Mouse (Mus musculus) ES-Bruce4 (cell line): ENCODE measurements around the gene Ech1. TPM values are rescaled to one million over a fixed set of nuclear protein-coding genes. Genes with fewer than 3 reads are reported as not detected.

Source experiments
- H3K27ac ChIP-seq: 2 replicates; pipeline ENCODE4 v1.5.1; 2012; ENCODE audit warnings: low read length, inconsistent platforms; ENCODE audit not compliant: insufficient read depth
- H3K27me3 ChIP-seq: 2 replicates; pipeline ENCODE4 v1.6.1; 2012; ENCODE audit warnings: mild to moderate bottlenecking, low read length, inconsistent platforms; ENCODE audit not compliant: control insufficient read depth, poor library complexity, insufficient read depth, severe bottlenecking
- H3K36me3 ChIP-seq: 2 replicates; pipeline ENCODE4 v1.6.1; 2012; ENCODE audit warnings: inconsistent platforms, mild to moderate bottlenecking, low read length, moderate library complexity; ENCODE audit not compliant: control insufficient read depth, poor library complexity, insufficient read depth, severe bottlenecking
- H3K4me1 ChIP-seq: one replicate; pipeline ENCODE4 v1.8.1; 2011; ENCODE audit warnings: low read length; ENCODE audit not compliant: control insufficient read depth, insufficient read depth
- H3K4me3 ChIP-seq: 2 replicates; pipeline ENCODE4 v1.5.1; 2011; ENCODE audit warnings: low read depth, mild to moderate bottlenecking, low read length
- H3K9ac ChIP-seq: 2 replicates; pipeline ENCODE4 v1.6.1; 2012; ENCODE audit warnings: low read depth, mild to moderate bottlenecking, inconsistent platforms; ENCODE audit not compliant: poor library complexity, severe bottlenecking
- H3K9me3 ChIP-seq: replicated peaks from 2 replicates; pipeline ENCODE4 v1.6.1; 2012; ENCODE audit warnings: mild to moderate bottlenecking, low read length, inconsistent platforms; ENCODE audit not compliant: control insufficient read depth, poor library complexity, insufficient read depth, severe bottlenecking
- CTCF ChIP-seq: IDR thresholded peaks from one replicate; pipeline ENCODE4 v1.8.1; 2011; ENCODE audit warnings: low read depth, low read length
- EP300 ChIP-seq: IDR thresholded peaks from 2 replicates; pipeline ENCODE4 v1.6.1; 2011; ENCODE audit warnings: low read depth, low read length; ENCODE audit not compliant: insufficient read depth
- POLR2A ChIP-seq: IDR thresholded peaks from one replicate; pipeline ENCODE4 v1.8.1; 2011; ENCODE audit warnings: low read length; ENCODE audit not compliant: insufficient read depth
- polyA plus RNA-seq: library from polyadenylated mRNA; stranded (reverse); fragments of >200 nt; gene quantifications from 2 replicates; pipeline ENCODE4 v1.2.4, GENCODE M21; 2011; ENCODE audit warnings: low read depth; ENCODE audit not compliant: missing spikeins, insufficient read depth, insufficient read length

The Ech1 gene
- polyA plus RNA-seq, 1 experiment, result 41.3 TPM

DNA sequence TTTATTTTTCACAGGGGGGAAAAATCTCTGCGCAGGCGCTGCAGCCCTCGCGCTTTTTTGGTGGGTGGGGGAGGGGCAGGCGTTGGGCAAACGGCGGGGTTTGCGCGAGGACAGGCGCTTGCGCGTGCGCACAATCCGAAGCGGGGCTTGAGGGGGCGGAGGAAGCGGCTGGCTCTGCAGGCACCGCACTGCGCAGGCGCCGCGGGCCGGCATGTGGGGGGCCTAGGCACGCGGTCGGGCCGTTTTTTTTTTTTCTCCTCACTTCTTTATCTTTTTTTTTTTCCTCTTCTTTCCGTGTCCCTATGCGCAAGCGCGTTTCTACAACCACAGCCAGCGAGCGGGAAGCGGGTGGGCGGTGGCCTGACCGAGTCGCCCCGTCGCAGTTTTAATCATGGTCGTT lies 13.8 kb upstream of the Ech1 start:
- no peaks in the 10 kb centered on the region for H3K9me3 ChIP-seq
- peak overlapping the region; percentile 73 for H3K27ac ChIP-seq
- H3K9ac ChIP-seq, result peak overlapping the region; percentile 98
- no peak for TF ChIP-seq EP300
- peaks cover 45% of the 10 kb centered on the region for H3K36me3 ChIP-seq
- H3K27me3 ChIP-seq, result no peaks in the 10 kb centered on the region
- peak overlapping the region; percentile 90 for H3K4me3 ChIP-seq
- H3K4me1 ChIP-seq, result peaks cover 2% of the 10 kb centered on the region

DNA sequence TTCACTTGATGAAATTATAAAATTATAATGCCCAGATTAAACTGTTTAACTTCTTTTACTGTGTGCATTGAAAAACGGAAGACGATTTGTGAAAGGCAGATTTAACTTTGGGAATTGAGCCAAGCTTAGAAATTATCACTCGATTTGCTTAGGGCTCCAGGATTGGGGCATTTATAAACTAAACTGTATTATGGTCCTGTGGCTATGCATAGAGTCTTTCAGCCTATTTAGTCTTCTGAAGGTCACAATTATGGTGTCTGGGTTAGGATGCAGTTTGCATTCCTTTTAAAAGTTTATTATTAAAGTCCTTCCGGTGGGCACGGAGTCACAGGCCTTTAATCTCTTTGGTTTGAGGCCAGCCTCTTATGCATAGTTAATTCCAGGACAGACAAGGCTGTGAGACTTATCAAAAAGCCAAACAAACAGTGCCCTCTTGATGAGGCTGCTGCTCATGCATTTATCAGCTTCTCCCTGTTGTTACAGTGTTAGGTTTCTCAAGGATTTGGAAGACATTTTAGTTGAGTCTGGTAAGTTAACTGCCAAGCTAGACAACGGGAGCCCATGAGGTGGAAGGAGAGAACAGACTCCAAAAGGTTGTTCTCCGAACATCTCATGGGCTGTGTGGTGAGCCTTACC lies 13.3 kb upstream of the Ech1 start:
- peaks cover 50% of the 10 kb centered on the region for H3K36me3 ChIP-seq
- no peaks in the 10 kb centered on the region for H3K9me3 ChIP-seq
- no peaks in the 10 kb centered on the region for H3K27me3 ChIP-seq
- no peak for TF ChIP-seq EP300
- TF ChIP-seq CTCF, result no peak
- TF ChIP-seq POLR2A, result no peak
- H3K4me1 ChIP-seq, result peaks cover 2% of the 10 kb centered on the region
- H3K9ac ChIP-seq, result peak overlapping the region; percentile 98
- peak overlapping the region; percentile 90 for H3K4me3 ChIP-seq
- H3K27ac ChIP-seq, result peak overlapping the region; percentile 73

DNA sequence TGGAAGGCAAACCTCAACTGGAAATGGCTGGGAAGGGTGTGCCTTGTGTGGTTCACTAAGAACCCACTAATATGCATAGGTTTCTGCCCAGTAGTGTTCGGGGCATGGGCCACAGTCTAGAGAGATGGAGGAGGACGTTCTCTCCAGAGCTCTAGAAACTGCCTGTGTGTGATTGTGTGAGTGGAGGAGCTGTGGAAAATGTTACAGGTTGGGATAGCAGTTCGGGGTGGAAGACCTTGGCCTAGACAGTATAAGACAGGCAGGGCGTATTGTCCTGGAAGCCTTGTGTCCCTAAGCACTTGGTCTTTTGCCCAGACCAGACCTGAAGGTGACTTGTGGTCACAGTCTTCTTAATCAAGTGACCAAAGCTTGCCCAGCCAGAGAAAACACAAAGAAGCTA lies 12.6 kb upstream of the Ech1 start:
- Histone ChIP-seq H3K9ac (peak overlapping the region; percentile 98), H3K4me1 (peaks cover 2% of the 10 kb centered on the region), H3K27me3 (no peaks in the 10 kb centered on the region), H3K36me3 (peaks cover 57% of the 10 kb centered on the region), H3K9me3 (no peaks in the 10 kb centered on the region), H3K4me3 (peak overlapping the region; percentile 90), H3K27ac (peak overlapping the region; percentile 73)
- no peak for TF ChIP-seq CTCF
- TF ChIP-seq POLR2A, result no peak
- no peak for TF ChIP-seq EP300

DNA sequence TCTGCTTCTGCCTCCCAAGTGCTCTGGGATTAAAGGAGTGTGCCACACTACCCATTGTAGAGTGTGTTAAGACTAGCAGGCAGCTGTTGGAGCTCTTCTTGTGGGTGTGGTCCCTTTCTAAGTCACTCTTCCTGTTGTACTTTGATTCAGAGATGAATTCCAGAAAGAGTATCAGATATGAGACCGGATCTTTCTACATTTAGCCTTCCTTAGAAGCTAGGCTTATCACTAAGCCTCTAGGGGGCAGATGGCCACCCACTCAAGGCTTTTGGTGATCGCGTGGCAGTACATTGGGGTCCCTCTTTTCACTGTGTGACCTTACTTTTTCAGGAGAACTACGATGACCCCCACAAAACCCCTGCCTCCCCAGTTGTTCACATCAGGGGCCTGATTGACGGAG lies 12.1 kb upstream of the Ech1 start:
- Histone ChIP-seq H3K4me1 (peaks cover 2% of the 10 kb centered on the region), H3K4me3 (0 out of 2 replicates have a peak overlapping the region, but pooled peaks have one; percentile 90), H3K36me3 (peaks cover 62% of the 10 kb centered on the region), H3K27ac (peak overlapping the region; percentile 27), H3K9me3 (no peaks in the 10 kb centered on the region), H3K9ac (peak overlapping the region; percentile 98), H3K27me3 (no peaks in the 10 kb centered on the region)
- TF ChIP-seq POLR2A (no peak), CTCF (no peak), EP300 (no peak)

DNA sequence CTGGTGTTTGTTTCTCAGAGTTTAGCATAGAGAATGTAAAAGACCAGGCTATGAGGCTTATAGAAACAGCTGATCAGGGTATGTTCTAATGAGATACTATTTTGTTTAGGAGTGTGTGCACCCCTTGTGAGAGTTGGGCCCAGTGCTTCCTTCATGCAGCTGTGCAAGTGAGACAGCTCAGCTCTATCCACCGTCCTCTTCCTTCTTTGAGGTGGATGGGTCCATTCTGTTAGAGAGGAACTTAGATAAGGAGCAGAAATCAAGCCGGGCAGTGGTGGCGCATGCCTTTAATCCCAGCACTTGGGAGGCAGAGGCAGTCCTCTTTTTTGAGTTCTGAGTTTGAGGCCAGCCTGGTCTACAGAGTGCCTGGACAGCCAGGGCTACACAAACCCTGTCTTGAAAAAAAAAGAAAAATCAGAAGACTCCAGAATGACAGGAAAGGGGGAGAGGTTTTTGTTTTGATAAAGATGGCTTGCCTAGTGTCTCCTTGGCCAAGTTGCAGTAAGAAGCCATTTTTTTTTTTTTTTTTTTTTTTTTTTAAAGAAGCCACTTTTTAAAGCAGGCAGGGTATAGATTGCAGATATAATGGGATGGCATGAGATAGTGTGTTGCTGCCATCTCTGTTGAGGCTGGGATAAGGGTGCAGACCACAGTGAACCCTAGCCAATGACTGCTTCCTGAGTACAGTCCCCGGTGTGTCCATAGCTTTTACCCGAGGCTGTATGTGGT lies 10.5 kb upstream of the Ech1 start:
- peaks cover 76% of the 10 kb centered on the region for H3K36me3 ChIP-seq
- no peaks in the 10 kb centered on the region for H3K27me3 ChIP-seq
- H3K4me3 ChIP-seq, result no peak overlapping the region
- 0 out of 2 replicates have a peak overlapping the region, but pooled peaks have one; percentile 5 for H3K9ac ChIP-seq
- TF ChIP-seq POLR2A (no peak), CTCF (no peak), EP300 (no peak)
- H3K27ac ChIP-seq, result no peak overlapping the region
- peaks cover 2% of the 10 kb centered on the region for H3K4me1 ChIP-seq
- H3K9me3 ChIP-seq, result no peaks in the 10 kb centered on the region

DNA sequence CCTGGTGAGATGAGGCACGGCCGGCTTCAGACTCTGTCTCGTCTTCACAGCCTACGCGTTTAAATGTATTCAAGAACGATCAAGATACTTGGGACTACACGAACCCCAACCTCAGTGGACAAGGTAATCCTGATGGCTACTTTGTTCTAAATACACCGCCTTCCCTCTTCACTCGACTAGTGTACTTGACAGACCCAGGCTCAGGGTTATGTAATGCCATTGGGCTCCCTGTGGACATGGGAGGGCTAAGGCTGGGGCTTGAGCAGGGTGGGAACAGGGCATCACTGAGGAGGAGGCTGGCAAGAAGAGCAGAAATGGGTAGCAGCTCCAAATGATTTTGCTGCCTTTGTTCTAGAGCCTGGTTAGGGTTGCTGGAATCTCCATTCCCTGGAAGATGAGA lies 9.8 kb upstream of the Ech1 start:
- no peaks in the 10 kb centered on the region for H3K9me3 ChIP-seq
- H3K4me3 ChIP-seq, result no peak overlapping the region
- H3K27ac ChIP-seq, result no peak overlapping the region
- 0 out of 2 replicates have a peak overlapping the region, but pooled peaks have one; percentile 5 for H3K9ac ChIP-seq
- H3K36me3 ChIP-seq, result peaks cover 83% of the 10 kb centered on the region
- H3K4me1 ChIP-seq, result peaks cover 2% of the 10 kb centered on the region
- TF ChIP-seq EP300 (no peak), CTCF (no peak), POLR2A (no peak)
- no peaks in the 10 kb centered on the region for H3K27me3 ChIP-seq
